Mouse (Mus musculus): ENCODE measurements at regions not wholly inside any gene's neighbourhood (a gene's known extent, or its start where the extent isn't known, plus 50 kb on each side); places are given as distances from the start of the nearest gene placed in this dataset.

DNA sequence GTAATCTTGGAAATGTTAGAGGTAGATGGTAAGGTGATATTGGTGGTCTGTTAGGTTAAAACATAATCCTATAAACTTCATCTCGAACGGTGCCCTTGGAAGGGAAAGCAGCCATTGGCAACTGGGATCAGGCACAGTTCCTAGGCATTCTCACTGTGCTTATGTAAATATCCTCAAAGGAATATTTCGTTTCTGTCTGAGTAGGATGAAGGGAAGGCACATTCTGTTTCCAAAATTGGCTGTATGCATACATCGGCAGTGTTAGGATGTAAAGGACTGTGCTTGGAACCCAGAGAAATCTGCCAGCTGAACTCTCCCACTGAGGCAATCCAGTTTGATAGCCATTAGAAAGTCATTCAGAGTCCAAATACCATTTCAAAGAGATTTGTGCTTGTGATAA, 294.9 kb downstream of the Klf6 start:
- TF ChIP-seq CTCF (IDR thresholded peaks at IDR 0.05; ENCODE audit: control insufficient read depth, insufficient read depth, insufficient replicate concordance, low read depth, low read length) (no peak), POLR2A (IDR thresholded peaks at IDR 0.05; ENCODE audit: control insufficient read depth, low read depth, low read length) (no peak)
- H3K27me3 ChIP-seq (ENCODE audit: control insufficient read depth, insufficient read depth, low read length) = no peaks in the 10 kb centered on the region
- no peaks in the 10 kb centered on the region for H3K36me3 ChIP-seq (ENCODE audit: control insufficient read depth, insufficient read depth, low read length)
- no peak overlapping the region for H3K4me3 ChIP-seq (ENCODE audit: control insufficient read depth, low read depth, low read length)
- no peaks in the 10 kb centered on the region for H3K4me1 ChIP-seq (ENCODE audit: control insufficient read depth, insufficient read depth, low read length)
- no peak overlapping the region for H3K27ac ChIP-seq (ENCODE audit: control insufficient read depth, insufficient read depth, low read depth, low read length)

DNA sequence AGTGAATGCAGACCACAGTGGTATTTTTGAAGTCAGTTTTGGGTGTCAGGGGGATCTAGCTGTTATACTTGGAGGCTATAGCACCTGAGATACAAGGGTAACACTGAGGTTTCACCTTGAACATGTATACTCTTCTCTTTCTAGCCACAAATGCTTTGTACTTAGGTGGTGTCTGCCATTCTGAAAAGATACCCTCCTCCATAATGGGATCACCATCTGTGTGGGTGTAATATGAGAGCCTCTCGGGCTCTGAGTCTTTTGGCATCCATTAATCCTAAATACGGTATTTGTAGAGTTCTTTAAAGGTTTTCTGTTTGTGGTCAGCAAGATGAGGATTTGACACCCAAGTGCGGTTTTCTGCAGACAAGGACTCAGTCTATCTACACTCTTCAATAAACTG, 295.7 kb downstream of the Klf6 start:
- no peaks in the 10 kb centered on the region for H3K27me3 ChIP-seq (ENCODE audit: control insufficient read depth, insufficient read depth, low read length)
- no peak overlapping the region for H3K4me3 ChIP-seq (ENCODE audit: control insufficient read depth, low read depth, low read length)
- H3K27ac ChIP-seq (ENCODE audit: control insufficient read depth, insufficient read depth, low read depth, low read length) = no peak overlapping the region
- no peak for TF ChIP-seq POLR2A (IDR thresholded peaks at IDR 0.05; ENCODE audit: control insufficient read depth, low read depth, low read length)
- no peak for TF ChIP-seq CTCF (IDR thresholded peaks at IDR 0.05; ENCODE audit: control insufficient read depth, insufficient read depth, insufficient replicate concordance, low read depth, low read length)
- H3K4me1 ChIP-seq (ENCODE audit: control insufficient read depth, insufficient read depth, low read length) = no peaks in the 10 kb centered on the region
- no peaks in the 10 kb centered on the region for H3K36me3 ChIP-seq (ENCODE audit: control insufficient read depth, insufficient read depth, low read length)

DNA sequence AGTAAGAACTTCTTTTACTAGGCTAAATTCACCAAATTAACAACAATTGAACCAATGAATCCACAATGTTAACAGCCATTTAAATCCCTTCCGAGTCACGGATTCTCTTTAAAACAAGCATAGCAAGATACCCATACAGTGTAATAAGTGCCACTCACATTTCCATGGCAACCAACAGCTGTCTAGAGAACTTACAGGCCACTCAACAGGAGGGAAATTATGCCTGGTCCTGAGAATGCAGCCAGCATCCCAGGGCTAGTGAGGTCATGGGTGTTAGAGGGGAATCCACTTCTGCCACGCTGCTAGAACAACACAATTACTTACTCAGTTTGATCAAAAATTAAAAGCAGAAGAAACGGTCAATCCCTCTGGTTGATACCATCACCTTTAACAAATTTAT, 296.7 kb downstream of the Klf6 start:
- Histone ChIP-seq H3K4me1 (ENCODE audit: control insufficient read depth, insufficient read depth, low read length) (no peaks in the 10 kb centered on the region), H3K27ac (ENCODE audit: control insufficient read depth, insufficient read depth, low read depth, low read length) (no peak overlapping the region), H3K27me3 (ENCODE audit: control insufficient read depth, insufficient read depth, low read length) (no peaks in the 10 kb centered on the region), H3K4me3 (ENCODE audit: control insufficient read depth, low read depth, low read length) (no peak overlapping the region), H3K36me3 (ENCODE audit: control insufficient read depth, insufficient read depth, low read length) (no peaks in the 10 kb centered on the region)
- TF ChIP-seq POLR2A (IDR thresholded peaks at IDR 0.05; ENCODE audit: control insufficient read depth, low read depth, low read length) (no peak), CTCF (IDR thresholded peaks at IDR 0.05; ENCODE audit: control insufficient read depth, insufficient read depth, insufficient replicate concordance, low read depth, low read length) (no peak)

DNA sequence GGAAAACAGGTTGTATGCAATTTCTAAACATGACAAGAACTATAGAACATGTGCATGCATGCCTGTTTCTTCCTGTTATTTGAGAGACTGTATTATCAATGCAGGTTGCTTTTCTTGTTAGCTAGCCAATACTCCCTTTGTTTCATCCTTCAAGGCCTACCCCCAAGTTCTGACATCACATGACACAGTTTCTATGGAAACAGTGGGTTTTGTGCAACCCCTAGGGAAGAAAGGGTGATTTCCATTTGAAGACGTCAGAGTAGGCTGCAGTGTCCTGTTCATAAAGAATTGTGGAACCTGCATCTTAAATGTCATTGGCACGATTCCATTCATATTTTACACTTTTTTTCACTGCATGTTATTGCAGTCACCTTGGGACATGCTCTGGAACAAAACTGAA, 298.1 kb downstream of the Klf6 start:
- Histone ChIP-seq H3K27me3 (ENCODE audit: control insufficient read depth, insufficient read depth, low read length) (no peaks in the 10 kb centered on the region), H3K27ac (ENCODE audit: control insufficient read depth, insufficient read depth, low read depth, low read length) (no peak overlapping the region), H3K36me3 (ENCODE audit: control insufficient read depth, insufficient read depth, low read length) (no peaks in the 10 kb centered on the region), H3K4me3 (ENCODE audit: control insufficient read depth, low read depth, low read length) (no peak overlapping the region), H3K4me1 (ENCODE audit: control insufficient read depth, insufficient read depth, low read length) (no peaks in the 10 kb centered on the region)
- TF ChIP-seq POLR2A (IDR thresholded peaks at IDR 0.05; ENCODE audit: control insufficient read depth, low read depth, low read length) (no peak), CTCF (IDR thresholded peaks at IDR 0.05; ENCODE audit: control insufficient read depth, insufficient read depth, insufficient replicate concordance, low read depth, low read length) (no peak)

DNA sequence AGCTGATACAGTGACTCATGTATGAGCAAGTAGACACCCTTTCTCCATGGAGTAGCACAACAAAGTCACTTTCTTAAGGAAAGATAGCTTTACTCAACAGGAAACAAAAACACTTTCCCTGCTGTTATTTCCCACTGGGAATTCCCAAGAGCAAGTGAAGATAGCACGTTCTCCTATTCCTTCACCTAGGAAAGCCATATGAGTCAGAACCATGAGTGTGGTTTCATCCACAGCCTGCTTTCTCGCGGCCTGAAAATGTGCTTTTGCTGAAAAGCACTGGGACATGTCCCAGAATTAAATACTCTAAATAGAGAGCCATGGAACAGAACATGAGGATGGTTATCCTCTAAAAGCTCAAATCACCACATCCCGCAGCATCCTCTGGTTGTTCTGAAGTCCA, 304.6 kb downstream of the Klf6 start:
- Histone ChIP-seq H3K4me3 (ENCODE audit: control insufficient read depth, low read depth, low read length) (no peak overlapping the region), H3K36me3 (ENCODE audit: control insufficient read depth, insufficient read depth, low read length) (no peaks in the 10 kb centered on the region), H3K27me3 (ENCODE audit: control insufficient read depth, insufficient read depth, low read length) (no peaks in the 10 kb centered on the region), H3K27ac (ENCODE audit: control insufficient read depth, insufficient read depth, low read depth, low read length) (no peak overlapping the region), H3K4me1 (ENCODE audit: control insufficient read depth, insufficient read depth, low read length) (no peaks in the 10 kb centered on the region)
- TF ChIP-seq POLR2A (IDR thresholded peaks at IDR 0.05; ENCODE audit: control insufficient read depth, low read depth, low read length) = no peak
- no peak for TF ChIP-seq CTCF (IDR thresholded peaks at IDR 0.05; ENCODE audit: control insufficient read depth, insufficient read depth, insufficient replicate concordance, low read depth, low read length)

DNA sequence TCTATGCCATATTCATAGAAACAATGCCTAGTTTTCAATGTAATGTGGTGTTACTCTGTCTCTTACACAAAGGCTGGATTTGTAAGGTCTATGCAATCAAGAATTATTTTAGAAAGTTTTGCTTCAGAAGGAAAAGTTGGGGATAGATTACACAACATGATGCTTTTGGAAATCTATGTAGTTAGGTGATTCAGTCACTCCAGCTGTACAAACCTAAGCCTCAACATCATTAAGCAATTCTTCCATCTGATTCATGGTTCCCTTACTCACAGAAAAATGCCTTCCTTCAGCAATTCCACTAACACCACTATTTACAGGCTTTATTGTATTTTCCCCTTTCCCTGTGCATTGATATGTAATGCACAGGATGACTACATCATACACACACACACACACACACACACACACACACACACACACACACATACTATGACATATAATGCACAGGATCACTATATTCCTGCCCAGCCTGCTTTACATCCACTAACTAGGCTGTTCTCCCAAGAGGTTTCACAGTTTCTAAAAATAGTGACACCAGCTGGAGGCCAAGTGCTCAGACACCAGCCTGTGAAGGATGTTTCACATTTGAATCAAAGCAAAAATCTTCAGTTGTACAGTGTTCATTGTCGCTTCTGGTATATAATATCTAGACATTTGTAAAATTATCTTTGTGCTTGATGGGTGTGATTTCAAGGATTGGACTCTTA, 305.9 kb downstream of the Klf6 start:
- no peaks in the 10 kb centered on the region for H3K27me3 ChIP-seq (ENCODE audit: control insufficient read depth, insufficient read depth, low read length)
- H3K27ac ChIP-seq (ENCODE audit: control insufficient read depth, insufficient read depth, low read depth, low read length) = no peak overlapping the region
- no peak overlapping the region for H3K4me3 ChIP-seq (ENCODE audit: control insufficient read depth, low read depth, low read length)
- H3K36me3 ChIP-seq (ENCODE audit: control insufficient read depth, insufficient read depth, low read length) = no peaks in the 10 kb centered on the region
- TF ChIP-seq CTCF (IDR thresholded peaks at IDR 0.05; ENCODE audit: control insufficient read depth, insufficient read depth, insufficient replicate concordance, low read depth, low read length) = no peak
- TF ChIP-seq POLR2A (IDR thresholded peaks at IDR 0.05; ENCODE audit: control insufficient read depth, low read depth, low read length) = no peak
- no peaks in the 10 kb centered on the region for H3K4me1 ChIP-seq (ENCODE audit: control insufficient read depth, insufficient read depth, low read length)

DNA sequence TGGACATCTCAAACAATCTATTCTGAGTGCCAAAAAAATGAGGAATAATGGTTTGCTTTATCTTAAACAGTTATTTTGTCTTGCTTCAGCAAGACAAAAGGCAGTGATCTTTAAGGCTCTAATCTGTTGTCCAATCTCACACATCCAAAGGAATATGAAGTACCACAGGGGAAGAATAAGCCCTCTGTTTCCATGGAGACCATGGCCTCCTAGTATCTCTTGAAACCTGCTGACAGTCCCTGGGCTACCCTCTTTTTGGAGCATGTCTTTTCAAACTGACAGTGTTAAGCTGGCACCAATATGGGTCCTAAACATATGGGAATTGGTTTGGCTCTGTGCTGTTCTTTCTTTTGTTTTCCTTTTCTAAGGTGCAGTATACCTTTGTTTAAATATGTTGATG, 311.8 kb downstream of the Klf6 start:
- Histone ChIP-seq H3K4me1 (ENCODE audit: control insufficient read depth, insufficient read depth, low read length) (no peaks in the 10 kb centered on the region), H3K4me3 (ENCODE audit: control insufficient read depth, low read depth, low read length) (no peak overlapping the region), H3K27me3 (ENCODE audit: control insufficient read depth, insufficient read depth, low read length) (no peaks in the 10 kb centered on the region), H3K27ac (ENCODE audit: control insufficient read depth, insufficient read depth, low read depth, low read length) (no peak overlapping the region), H3K36me3 (ENCODE audit: control insufficient read depth, insufficient read depth, low read length) (no peaks in the 10 kb centered on the region)
- TF ChIP-seq CTCF (IDR thresholded peaks at IDR 0.05; ENCODE audit: control insufficient read depth, insufficient read depth, insufficient replicate concordance, low read depth, low read length) (no peak), POLR2A (IDR thresholded peaks at IDR 0.05; ENCODE audit: control insufficient read depth, low read depth, low read length) (no peak)
